Mouse (Mus musculus) heart, embryonic 10.5 days (tissue): ENCODE measurements around the gene Prss48. TPM values are rescaled to one million over a fixed set of nuclear protein-coding genes. Genes with fewer than 3 reads are reported as not detected.

Experiments
- DNase-seq: peaks from one replicate; pipeline ENCODE4 v3.0.0-alpha.2; 2017; ENCODE audit warnings: low spot score
- H3K27ac ChIP-seq: fragments of 300-500 bp; sonication (generic); 2 replicates; pipeline ENCODE4 v1.5.1; 2016; ENCODE audit warnings: mild to moderate bottlenecking
- H3K27me3 ChIP-seq: fragments of 300-500 bp; sonication (generic); 2 replicates; pipeline ENCODE4 v1.6.1; 2016; ENCODE audit warnings: mild to moderate bottlenecking; ENCODE audit not compliant: poor library complexity, insufficient read depth, severe bottlenecking
- H3K36me3 ChIP-seq: fragments of 300-500 bp; sonication (generic); 2 replicates; pipeline ENCODE4 v1.6.1; 2016; ENCODE audit warnings: mild to moderate bottlenecking, moderate library complexity
- H3K4me1 ChIP-seq: fragments of 300-500 bp; sonication (generic); 2 replicates; pipeline ENCODE4 v1.6.1; 2016; ENCODE audit warnings: mild to moderate bottlenecking
- H3K4me3 ChIP-seq: fragments of 300-500 bp; sonication (generic); 2 replicates; pipeline ENCODE4 v1.5.1; 2016; ENCODE audit warnings: mild to moderate bottlenecking, moderate library complexity
- H3K9me3 ChIP-seq: fragments of 300-500 bp; sonication (generic); 2 replicates; pipeline ENCODE4 v1.6.1; 2016; ENCODE audit warnings: mild to moderate bottlenecking, moderate library complexity
- WGBS: fragments of 180-500 bp; shearing (Covaris S2); methylation state at CpG from one replicate; pipeline ENCODE4 v1.1.7; 2016; 5-methylcytosine and 5-hydroxymethylcytosine counted together
- polyA plus RNA-seq: library from polyadenylated mRNA; unstranded; fragments of >200 nt; fragmentation: Nextera tagmentation; extraction: Ambion mirVana; gene quantifications from 2 replicates; pipeline ENCODE4 v1.2.1, GENCODE M21; 2016

The Prss48 gene
- polyA plus RNA-seq, 1 experiment from 2014 or later, result not detected

DNA sequence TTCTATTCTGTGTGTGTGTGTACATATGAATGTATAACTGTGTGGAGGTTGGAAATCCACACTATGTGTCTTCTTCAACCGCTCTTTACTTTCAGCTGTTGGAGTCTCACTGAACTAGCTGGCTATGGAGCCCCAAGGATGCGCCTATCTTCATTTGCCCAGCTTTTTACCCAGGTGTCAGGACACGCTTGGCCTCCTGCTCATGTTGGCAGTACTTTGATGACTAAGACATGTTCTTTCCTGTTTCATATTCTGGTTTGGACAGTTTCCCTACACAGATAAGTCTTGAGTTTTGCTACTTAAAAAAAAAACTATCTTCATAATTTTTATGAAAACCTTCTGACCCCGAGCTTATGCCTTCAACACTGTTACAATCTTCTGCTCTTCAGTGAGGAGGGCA lies 36.8 kb downstream of the Prss48 start:
- WGBS, result 87% methylated on average over 4 of the region's 4 CpGs
- no peak overlapping the region for H3K4me3 ChIP-seq
- no peak for DNase-seq
- no peaks in the 10 kb centered on the region for H3K36me3 ChIP-seq
- no peak overlapping the region for H3K27ac ChIP-seq
- H3K9me3 ChIP-seq, result no peaks in the 10 kb centered on the region
- H3K4me1 ChIP-seq, result peaks cover 15% of the 10 kb centered on the region
- H3K27me3 ChIP-seq, result no peaks in the 10 kb centered on the region

DNA sequence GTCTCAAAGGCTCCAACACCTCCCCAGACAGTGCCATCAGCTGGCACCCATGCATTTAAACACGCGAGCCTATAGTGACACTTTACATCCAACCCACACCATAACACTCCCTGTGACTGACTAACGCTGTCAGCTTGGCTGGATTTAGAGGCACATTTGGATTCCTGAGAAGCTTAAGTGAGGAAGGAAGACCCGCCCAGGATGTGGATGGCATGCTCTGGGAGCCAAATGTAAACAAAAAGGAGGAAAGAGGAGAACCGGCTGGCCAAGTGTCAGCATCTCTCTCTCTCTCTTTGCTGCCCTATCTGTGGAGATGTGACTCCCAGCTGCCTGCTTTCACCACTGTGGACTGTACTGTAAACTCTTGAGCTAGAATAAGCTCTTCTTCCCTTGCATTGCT lies 41.2 kb downstream of the Prss48 start:
- Histone ChIP-seq H3K4me3 (no peak overlapping the region), H3K27me3 (no peaks in the 10 kb centered on the region), H3K9me3 (no peaks in the 10 kb centered on the region), H3K27ac (no peak overlapping the region), H3K4me1 (peaks cover 15% of the 10 kb centered on the region), H3K36me3 (no peaks in the 10 kb centered on the region)
- WGBS, result 17% methylated on average over 5 of the region's 5 CpGs
- DNase-seq, result no peak

DNA sequence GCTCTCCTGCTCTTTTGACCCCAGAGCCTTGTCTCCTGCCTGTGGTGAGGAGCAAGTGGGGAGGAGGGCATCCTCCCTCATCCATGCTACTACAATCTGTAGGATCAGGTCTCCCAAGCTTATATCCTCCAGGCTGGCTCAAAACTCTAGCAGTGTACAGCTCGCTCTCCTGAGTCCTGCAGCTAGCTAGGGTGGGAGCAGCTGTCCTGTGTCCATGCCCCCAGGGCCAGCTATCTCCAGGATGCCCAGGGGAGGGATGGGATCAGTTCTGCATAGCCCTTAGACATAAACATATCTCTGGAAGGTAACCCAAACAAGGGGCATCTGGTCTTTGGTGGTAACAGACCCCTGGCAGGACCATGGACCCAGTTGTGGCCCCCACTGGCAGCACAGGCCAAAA lies 42.6 kb downstream of the Prss48 start:
- WGBS, result 88% methylated on average over 1 of the region's 1 CpGs
- H3K27ac ChIP-seq, result no peak overlapping the region
- no peaks in the 10 kb centered on the region for H3K9me3 ChIP-seq
- H3K4me1 ChIP-seq, result peaks cover 15% of the 10 kb centered on the region
- peak; percentile 74 for DNase-seq
- H3K4me3 ChIP-seq, result no peak overlapping the region
- H3K36me3 ChIP-seq, result no peaks in the 10 kb centered on the region
- no peaks in the 10 kb centered on the region for H3K27me3 ChIP-seq

DNA sequence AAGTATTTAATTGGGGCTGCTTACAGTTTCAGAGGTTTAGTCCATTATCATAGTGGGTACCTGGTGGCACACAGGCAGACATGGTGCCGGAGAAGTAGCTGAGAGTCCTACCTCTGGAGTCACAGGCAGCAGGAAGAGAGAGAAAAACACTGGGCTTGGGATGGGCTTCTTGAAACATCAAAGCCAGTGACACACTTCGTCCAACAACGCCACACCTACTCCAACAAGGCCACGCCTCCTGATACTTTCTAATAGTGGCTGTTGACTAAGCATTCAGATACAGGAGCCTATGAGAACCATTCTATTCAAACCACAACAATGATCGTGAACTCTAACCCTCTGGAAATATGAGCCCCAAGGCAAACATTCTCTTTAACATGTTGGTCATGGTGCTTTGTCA lies 46.6 kb downstream of the Prss48 start:
- Histone ChIP-seq H3K9me3 (no peaks in the 10 kb centered on the region), H3K4me1 (peaks cover 10% of the 10 kb centered on the region), H3K36me3 (no peaks in the 10 kb centered on the region), H3K27me3 (no peaks in the 10 kb centered on the region), H3K27ac (no peak overlapping the region), H3K4me3 (no peak overlapping the region)
- DNase-seq, result no peak
- 83% methylated on average over 5 of the region's 5 CpGs for WGBS

DNA sequence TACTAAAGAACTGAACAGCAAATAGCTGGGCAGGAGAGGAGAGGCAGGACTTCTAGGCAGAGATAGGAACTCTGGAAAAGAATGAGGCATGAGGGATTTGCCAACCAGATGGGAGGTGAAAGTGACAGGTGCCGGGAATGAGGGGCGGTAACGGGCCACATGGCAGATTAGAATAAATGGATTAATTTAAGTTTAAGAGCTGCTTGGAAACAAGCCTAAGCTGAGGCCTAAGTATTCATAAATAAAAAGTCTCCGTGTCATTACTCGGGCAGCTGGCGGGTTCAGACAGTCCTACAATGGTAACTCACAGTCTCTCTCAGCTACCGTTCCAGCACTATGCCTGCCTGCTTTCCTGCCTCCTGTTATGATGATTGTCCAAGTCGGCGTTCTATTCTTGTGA lies 47.0 kb downstream of the Prss48 start:
- 88% methylated on average over 9 of the region's 9 CpGs for WGBS
- DNase-seq, result no peak
- Histone ChIP-seq H3K27ac (no peak overlapping the region), H3K27me3 (no peaks in the 10 kb centered on the region), H3K9me3 (no peaks in the 10 kb centered on the region), H3K4me3 (no peak overlapping the region), H3K36me3 (no peaks in the 10 kb centered on the region), H3K4me1 (peaks cover 9% of the 10 kb centered on the region)

DNA sequence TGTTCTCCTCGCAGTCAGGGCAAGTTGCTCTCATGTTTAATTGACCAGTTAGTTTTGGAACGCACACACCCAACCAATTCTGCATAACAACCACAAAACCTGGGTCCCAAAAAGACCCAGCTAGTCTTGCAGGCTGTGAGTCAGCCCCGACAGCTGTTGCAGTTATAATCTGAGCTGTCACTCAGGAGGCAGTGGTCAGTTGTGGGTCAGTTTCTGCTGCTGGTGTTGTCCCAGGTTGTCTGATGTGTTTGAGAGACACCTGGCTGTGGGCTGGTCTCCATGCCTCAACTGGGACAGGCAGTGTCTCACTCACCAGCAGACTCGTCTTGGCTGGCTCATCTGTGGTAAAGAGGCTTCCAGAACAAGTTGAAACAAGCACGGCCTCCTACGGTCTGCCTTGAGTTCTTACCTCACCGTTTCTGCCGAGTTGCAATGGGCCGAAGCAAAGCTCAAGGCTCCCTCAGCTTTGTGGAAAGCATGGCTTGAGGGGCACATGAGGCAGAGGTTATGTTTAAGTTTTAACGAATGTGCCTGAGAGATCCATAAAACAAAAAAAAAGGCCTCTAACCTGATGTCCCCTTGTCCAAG lies 49.5 kb downstream of the Prss48 start:
- Histone ChIP-seq H3K4me3 (no peak overlapping the region), H3K9me3 (no peaks in the 10 kb centered on the region), H3K27ac (no peak overlapping the region), H3K36me3 (no peaks in the 10 kb centered on the region), H3K27me3 (no peaks in the 10 kb centered on the region), H3K4me1 (no peaks in the 10 kb centered on the region)
- WGBS, result 83% methylated on average over 10 of the region's 10 CpGs
- DNase-seq, result peak; percentile 61

DNA sequence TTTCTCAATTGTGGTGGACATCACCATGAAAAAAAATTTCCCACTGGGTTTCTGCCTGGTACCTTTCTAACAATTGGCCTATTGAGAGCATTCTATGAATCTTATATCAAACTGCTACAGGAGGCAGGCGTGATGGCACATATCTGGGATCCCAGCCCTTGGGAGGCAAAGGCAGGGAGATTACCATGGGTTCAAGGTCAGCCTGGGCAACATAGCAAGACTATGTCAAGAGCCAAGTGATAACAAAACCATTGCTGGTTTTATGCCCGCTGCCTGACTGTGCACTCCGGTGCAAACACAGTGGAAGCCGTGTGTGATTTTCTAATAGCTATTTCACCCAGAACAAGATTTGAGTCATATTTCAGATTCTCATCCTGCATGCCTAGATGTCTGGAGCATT lies 51.4 kb downstream of the Prss48 start:
- Histone ChIP-seq H3K9me3 (no peaks in the 10 kb centered on the region), H3K36me3 (no peaks in the 10 kb centered on the region)

More for the DNA sequence above, 51.4 kb downstream of the Prss48 start:
- whole genome bisulfite sequencing, result 82% methylated on average over 4 of the region's 4 CpGs
- Histone ChIP-seq H3K27ac (no peak overlapping the region), H3K27me3 (no peaks in the 10 kb centered on the region), H3K4me1 (no peaks in the 10 kb centered on the region), H3K4me3 (no peak overlapping the region)
- DNase-seq, result no peak

Other genes starting within 250 kb of the Prss48 start
- 1.7 and 2.1 TPM in 2 replicates for gene Fam160a1, start 185.2 kb downstream of the Prss48 start, polyA plus RNA-seq
- 0.72 and 0.78 TPM in 2 replicates for gene Glt28d2, start 115.0 kb downstream of the Prss48 start, polyA plus RNA-seq
- 2.7 and 3.0 TPM in 2 replicates for gene Gm37240, start 115.0 kb downstream of the Prss48 start, polyA plus RNA-seq
- gene Sh3d19, start 31.4 kb downstream of the Prss48 start, polyA plus RNA-seq, result 10.4 and 17.7 TPM in 2 replicates
- 903 and 1,025 TPM in 2 replicates for gene Rps3a1, start 140.2 kb upstream of the Prss48 start, polyA plus RNA-seq
- 2.5 and 3.1 TPM in 2 replicates for gene Lrba, start 222.2 kb upstream of the Prss48 start, polyA plus RNA-seq